Mouse (Mus musculus) intestine, embryonic 16.5 days (tissue): Measurements from ENCODE around the gene Gm20388. TPM values are rescaled to one million over a fixed set of nuclear protein-coding genes. Genes with fewer than 3 reads are reported as not detected.
A peak's percentile ranks its signal among the peaks of the same experiment; 100 is the strongest.

Source experiments
- ATAC-seq: fragments of 200-750 bp; cut with Nextera tagmentation; 2 replicates; pipeline ENCODE4 v1.8.0; 2017; ENCODE audit warnings: moderate TSS enrichment, moderate library complexity
- H3K27ac ChIP-seq: fragments of 300-500 bp; sonication (generic); 2 replicates; pipeline ENCODE4 v1.5.1; 2014; ENCODE audit warnings: mild to moderate bottlenecking, low read length
- H3K27me3 ChIP-seq: fragments of 300-500 bp; sonication (generic); replicated peaks from 2 replicates; pipeline ENCODE4 v1.6.1; 2014; ENCODE audit warnings: low read length, control low read depth, mixed read lengths; ENCODE audit not compliant: control insufficient read depth, insufficient read depth
- H3K36me3 ChIP-seq: fragments of 300-500 bp; sonication (generic); 2 replicates; pipeline ENCODE4 v1.6.1; 2014; ENCODE audit warnings: low read length, control low read depth; ENCODE audit not compliant: control insufficient read depth, insufficient read depth
- H3K4me1 ChIP-seq: fragments of 300-500 bp; sonication (generic); 2 replicates; pipeline ENCODE4 v1.6.1; 2014; ENCODE audit warnings: low read length, control low read depth, mixed read lengths; ENCODE audit not compliant: control insufficient read depth, insufficient read depth
- H3K4me2 ChIP-seq: fragments of 300-500 bp; sonication (generic); 2 replicates; pipeline ENCODE4 v1.6.1; 2014; ENCODE audit warnings: low read depth, low read length, control low read depth
- H3K4me3 ChIP-seq: fragments of 300-500 bp; sonication (generic); 2 replicates; pipeline ENCODE4 v1.5.1; 2014; ENCODE audit warnings: mild to moderate bottlenecking, low read length
- H3K9ac ChIP-seq: fragments of 300-500 bp; sonication (generic); 2 replicates; pipeline ENCODE4 v1.6.1; 2014; ENCODE audit warnings: low read depth, low read length
- H3K9me3 ChIP-seq: fragments of 300-500 bp; sonication (generic); 2 replicates; pipeline ENCODE4 v1.6.1; 2016; ENCODE audit warnings: low read length, control low read depth; ENCODE audit not compliant: control insufficient read depth
- WGBS: fragments of 180-500 bp; shearing (Covaris S2); extraction: QIAGEN DNeasy Blood & Tissue Kit; methylation state at CpG from one replicate; pipeline ENCODE4 v1.1.7; 2014; 5-methylcytosine and 5-hydroxymethylcytosine counted together
- polyA plus RNA-seq: library from polyadenylated mRNA; unstranded; fragments of >200 nt; fragmentation: Nextera tagmentation; extraction: Ambion mirVana; gene quantifications from 2 replicates; pipeline ENCODE4 v1.2.1, GENCODE M21; 2015

Gm20388 gene
- polyA plus RNA-seq, 1 experiment from 2014 or later = 5.8 TPM

- H3K4me1 ChIP-seq = peaks cover 14% of the 10 kb centered on the region
- H3K9me3 ChIP-seq = no peaks in the 10 kb centered on the region
- H3K27me3 ChIP-seq = no peaks in the 10 kb centered on the region
- H3K27ac ChIP-seq = peak overlapping the region; percentile 95; the same call in 1 of the 2 replicates
- H3K4me2 ChIP-seq = peak overlapping the region; percentile 76
- peak; percentile 35 for ATAC-seq
- peak overlapping the region; percentile 93 for H3K9ac ChIP-seq
- 8% methylated on average over 34 of the region's 34 CpGs for WGBS
- H3K4me3 ChIP-seq = peak overlapping the region; percentile 85
- 0 out of 2 replicates have a peak, but pooled peaks cover 6% of the 10 kb centered on the region for H3K36me3 ChIP-seq
Observed at GRCm38 (mm10) chr8:123476911-123477736, 3566.5 kb downstream of the Gm20388 start.

- Histone ChIP-seq H3K4me2 (peak within 1 kb of the TSS; percentile 76), H3K36me3 (peaks cover 11% of the 10 kb centered on the region; the same call in 1 of the 2 replicates), H3K27me3 (no peaks in the 10 kb centered on the region), H3K27ac (peak within 1 kb of the TSS; percentile 95), H3K4me3 (peak within 1 kb of the TSS; percentile 85), H3K9ac (peak within 1 kb of the TSS; percentile 93), H3K9me3 (no peaks in the 10 kb centered on the region), H3K4me1 (peaks cover 14% of the 10 kb centered on the region)
- peak; percentile 94 for ATAC-seq
- WGBS = under 1% methylated on average over 57 of the region's 58 CpGs
Observed at GRCm38 (mm10) chr8:123477737-123478258, 3567.2 kb downstream of the Gm20388 start, which contains the start of gene Afg3l1. Gene Afg3l1 (plus strand): TSS chr8:123477903.

- 33% methylated on average over 16 of the region's 16 CpGs for WGBS
- ATAC-seq = peak; percentile 14
- H3K4me3 ChIP-seq = peak overlapping the region; percentile 85
- peak overlapping the region; percentile 93 for H3K9ac ChIP-seq
- H3K27ac ChIP-seq = peak overlapping the region; percentile 95
- H3K4me1 ChIP-seq = peaks cover 14% of the 10 kb centered on the region
- no peaks in the 10 kb centered on the region for H3K9me3 ChIP-seq
- no peaks in the 10 kb centered on the region for H3K27me3 ChIP-seq
- peak overlapping the region; percentile 67 for H3K4me2 ChIP-seq
- H3K36me3 ChIP-seq = peaks cover 11% of the 10 kb centered on the region; the same call in 1 of the 2 replicates
Observed at GRCm38 (mm10) chr8:123478456-123479218, 3568.0 kb downstream of the Gm20388 start.

GRCm38 (mm10) chr8:123482627-123483026 lies 3572.0 kb downstream of the Gm20388 start:
- Histone ChIP-seq H3K36me3 (peaks cover 32% of the 10 kb centered on the region), H3K27ac (no peak overlapping the region), H3K9me3 (no peaks in the 10 kb centered on the region), H3K9ac (no peak overlapping the region), H3K27me3 (no peaks in the 10 kb centered on the region), H3K4me1 (peaks cover 9% of the 10 kb centered on the region), H3K4me3 (no peak overlapping the region), H3K4me2 (no peak overlapping the region)
- WGBS = 88% methylated on average over 7 of the region's 7 CpGs
- no peak for ATAC-seq

GRCm38 (mm10) chr8:123491280-123492075 lies 3580.8 kb downstream of the Gm20388 start:
- H3K9ac ChIP-seq = no peak overlapping the region
- H3K4me1 ChIP-seq = no peaks in the 10 kb centered on the region
- H3K9me3 ChIP-seq = no peaks in the 10 kb centered on the region
- H3K4me3 ChIP-seq = no peak overlapping the region
- H3K27me3 ChIP-seq = no peaks in the 10 kb centered on the region
- H3K4me2 ChIP-seq = no peak overlapping the region
- 91% methylated on average over 15 of the region's 15 CpGs for WGBS
- ATAC-seq = no peak
- H3K36me3 ChIP-seq = peaks cover 61% of the 10 kb centered on the region
- no peak overlapping the region for H3K27ac ChIP-seq

GRCm38 (mm10) chr8:123492898-123493297 lies 3582.3 kb downstream of the Gm20388 start:
- H3K4me1 ChIP-seq = no peaks in the 10 kb centered on the region
- no peak overlapping the region for H3K27ac ChIP-seq
- H3K9me3 ChIP-seq = no peaks in the 10 kb centered on the region
- H3K9ac ChIP-seq = no peak overlapping the region
- no peak overlapping the region for H3K4me3 ChIP-seq
- no peaks in the 10 kb centered on the region for H3K27me3 ChIP-seq
- 97% methylated on average over 9 of the region's 9 CpGs for WGBS
- no peak overlapping the region for H3K4me2 ChIP-seq
- no peak for ATAC-seq
- H3K36me3 ChIP-seq = peaks cover 53% of the 10 kb centered on the region

GRCm38 (mm10) chr8:123497699-123498098 lies 3587.1 kb downstream of the Gm20388 start:
- Histone ChIP-seq H3K4me1 (no peaks in the 10 kb centered on the region), H3K9ac (no peak overlapping the region), H3K27ac (no peak overlapping the region), H3K4me3 (no peak overlapping the region), H3K4me2 (no peak overlapping the region), H3K27me3 (no peaks in the 10 kb centered on the region), H3K9me3 (no peaks in the 10 kb centered on the region), H3K36me3 (peaks cover 40% of the 10 kb centered on the region)
- 84% methylated on average over 4 of the region's 4 CpGs for WGBS
- ATAC-seq = no peak

- 90% methylated on average over 11 of the region's 11 CpGs for WGBS
- Histone ChIP-seq H3K9ac (no peak overlapping the region), H3K27ac (no peak overlapping the region), H3K4me1 (no peaks in the 10 kb centered on the region), H3K9me3 (0 out of 2 replicates have a peak, but pooled peaks cover 3% of the 10 kb centered on the region), H3K4me3 (no peak overlapping the region), H3K27me3 (no peaks in the 10 kb centered on the region), H3K4me2 (no peak overlapping the region), H3K36me3 (peaks cover 49% of the 10 kb centered on the region)
- ATAC-seq = no peak
Observed at GRCm38 (mm10) chr8:123498963-123499362, 3588.3 kb downstream of the Gm20388 start.
